Mouse (Mus musculus): ENCODE results near the gene Inpp5b.

DNA sequence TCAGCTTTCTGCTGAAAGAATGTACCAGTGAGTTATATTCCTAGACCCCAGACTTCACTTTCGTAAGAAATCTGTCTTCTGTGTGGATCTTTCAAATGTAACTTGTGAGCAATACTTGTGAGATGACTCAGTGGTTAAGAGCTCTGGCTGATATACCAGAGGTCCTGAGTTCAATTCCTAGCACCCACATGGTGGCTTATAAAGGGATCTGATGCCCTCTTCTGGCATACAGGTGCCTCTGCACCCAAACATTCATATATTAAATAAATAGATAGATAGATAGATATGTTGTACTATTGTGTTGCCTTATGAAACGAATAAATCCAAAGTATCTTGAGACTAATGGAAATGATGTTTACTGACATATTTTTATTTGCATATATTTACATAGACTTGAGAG, 55.3 kb downstream of the Inpp5b start:
- TF ChIP-seq USF1 (IDR thresholded peaks at IDR 0.05; ENCODE audit: low read depth), result no peak
- TF ChIP-seq POLR2A (IDR thresholded peaks at IDR 0.05; ENCODE audit: insufficient read length, low read depth), result no peak
- no peak for TF ChIP-seq POLR2AphosphoS2 (IDR thresholded peaks at IDR 0.05; ENCODE audit: insufficient read length, low read depth)
- no peak for TF ChIP-seq CEBPB (IDR thresholded peaks at IDR 0.05; ENCODE audit: insufficient read depth, poor library complexity, severe bottlenecking)
- no peak for TF ChIP-seq REST (IDR thresholded peaks at IDR 0.05; ENCODE audit: insufficient read depth, insufficient read length)
- no peak for TF ChIP-seq TCF3 (IDR thresholded peaks at IDR 0.05; ENCODE audit: insufficient read length, low read depth)
- TF ChIP-seq E2F4 (IDR thresholded peaks at IDR 0.05; ENCODE audit: insufficient read depth), result no peak
- TF ChIP-seq TCF12 (IDR thresholded peaks at IDR 0.05; ENCODE audit: insufficient read depth, poor library complexity, severe bottlenecking), result no peak
- TF ChIP-seq MAX (IDR thresholded peaks at IDR 0.05; ENCODE audit: low read depth), result no peak

Data from myocyte (in vitro differentiated cells).